Mouse (Mus musculus) adrenal gland, postnatal 4 days (tissue): ENCODE data around the gene Reps1. TPM values are rescaled to one million over a fixed set of nuclear protein-coding genes. Genes with fewer than 3 reads are reported as not detected.
"Not testable (repeated sequence)": the region's sequence is repeated elsewhere in the genome, so short reads cannot be mapped to it uniquely, and the experiment has no call there.

Experiments used
- DNase-seq, 2 experiments: peaks; one replicate each; pipeline ENCODE4 v3.0.0; 2021 to 2022; ENCODE audit warnings: low spot score in 2 of 2, mixed read lengths in 2 of 2
- total RNA-seq, 2 experiments: library from RNA; stranded (reverse); gene quantifications; 2 replicates each; pipeline ENCODE4 v1.2.3; 2021

Gene Reps1
- total RNA-seq, 2 experiments from 2014 or later = 52.1 to 57.7 TPM

DNA sequence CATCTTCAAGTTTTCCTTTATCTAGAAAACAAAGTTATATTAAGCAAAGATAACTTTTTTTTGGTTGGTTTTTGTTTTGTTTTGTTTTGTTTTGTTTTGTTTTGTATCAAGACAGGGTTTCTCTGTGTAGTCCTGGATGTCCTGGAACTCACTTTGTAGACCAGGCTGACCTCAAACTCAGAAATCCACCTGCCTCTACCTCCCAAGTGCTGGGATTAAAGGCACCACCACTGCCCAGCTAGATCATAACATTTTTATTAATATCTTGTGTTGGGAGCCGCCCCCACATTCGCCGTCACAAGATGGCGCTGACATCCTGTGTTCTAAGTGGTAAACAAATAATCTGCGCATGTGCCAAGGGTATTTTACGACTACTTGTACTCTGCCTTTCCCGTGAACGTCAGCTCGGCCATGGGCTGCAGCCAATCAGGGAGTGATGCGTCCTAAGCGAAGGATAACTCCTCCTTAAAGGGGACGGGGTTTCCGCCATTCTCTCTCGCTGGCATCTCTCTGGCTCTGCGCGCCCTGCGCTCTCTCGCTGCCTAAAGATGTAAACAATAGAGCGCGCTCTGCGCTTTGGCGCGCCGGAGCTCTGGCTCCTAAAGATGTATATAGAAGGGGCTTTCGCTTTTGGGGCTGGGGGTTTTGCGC, 83.3 kb downstream of the Reps1 start:
- not testable (repeated sequence) for DNase-seq

GRCm38 (mm10) chr10:18139615-18140014, 84.0 kb downstream of the Reps1 start:
- no peak for DNase-seq

DNA sequence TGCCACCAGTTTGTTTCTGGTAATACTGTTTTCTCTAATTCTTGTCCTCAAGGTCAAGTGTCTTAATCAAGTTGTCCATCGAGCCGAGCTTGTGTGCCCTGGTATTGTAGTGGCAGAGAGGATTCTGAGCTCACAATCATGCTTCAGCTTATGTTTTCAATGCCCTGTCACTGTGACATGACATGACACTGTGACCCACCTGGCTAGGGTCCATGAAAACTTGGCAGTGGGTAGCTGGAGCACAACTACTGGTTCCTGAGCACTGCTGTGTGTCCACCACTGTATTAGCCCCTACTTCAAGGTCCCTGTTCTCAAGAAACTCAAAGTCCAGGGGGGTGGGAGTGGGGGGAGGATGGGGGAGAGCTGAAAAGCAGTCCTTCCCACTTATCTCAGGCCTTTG, 85.7 kb downstream of the Reps1 start:
- DNase-seq = no peak

- DNase-seq = no peak
These were observed 86.6 kb downstream of the Reps1 start for GRCm38 (mm10) chr10:18142231-18142630.

- DNase-seq = no peak
These were observed 91.6 kb downstream of the Reps1 start for GRCm38 (mm10) chr10:18147224-18147623.

- DNase-seq = no peak
These were observed 106.8 kb downstream of the Reps1 start for GRCm38 (mm10) chr10:18162435-18162971.

Other genes starting within 250 kb of the Reps1 start
- gene Heca, start 107.8 kb upstream of the Reps1 start, total RNA-seq = 10 to 100 TPM; 45.7 to 48.6 TPM
- gene Abracl, start 32.6 kb upstream of the Reps1 start, total RNA-seq = 10 to 100 TPM; 36.0 to 47.4 TPM
- gene Ect2l, start 155.0 kb downstream of the Reps1 start, total RNA-seq = under 1 TPM in 1 of 2 experiments, not detected in 1; 0.31 TPM
- 10 to 100 TPM; 10.3 to 10.7 TPM for gene Ccdc28a, start 179.1 kb downstream of the Reps1 start, total RNA-seq